Mouse (Mus musculus) retina, postnatal 1 day (tissue): ENCODE results near the gene Stxbp3.
"Not testable (repeated sequence)": the region's sequence is repeated elsewhere in the genome, so short reads cannot be mapped to it uniquely, and the experiment has no call there.

Experiments used
- DNase-seq: peaks from one replicate; pipeline ENCODE4 v3.0.0-alpha.2; 2012

Stxbp3 gene

GRCm38 (mm10) chr3:108840000-108840715 lies at the start of gene Stxbp3:
Gene Stxbp3 (minus strand): TSS chr3:108840526.
- DNase-seq, result peak; percentile 97

GRCm38 (mm10) chr3:108889908-108890307 lies 49.6 kb upstream of the Stxbp3 start, which contains the start of gene Fndc7:
Gene Fndc7 (minus strand): TSS chr3:108890008.
- no peak for DNase-seq

GRCm38 (mm10) chr3:108887618-108887975 lies 47.3 kb upstream of the Stxbp3 start:
- no peak for DNase-seq

GRCm38 (mm10) chr3:108886934-108887617 lies 46.8 kb upstream of the Stxbp3 start:
- DNase-seq, result no peak

- peak; percentile 88 for DNase-seq
These were observed 45.6 kb upstream of the Stxbp3 start for GRCm38 (mm10) chr3:108885686-108886530.

- no peak for DNase-seq
These were observed 44.5 kb upstream of the Stxbp3 start for GRCm38 (mm10) chr3:108884706-108885289.

- DNase-seq, result no peak
These were observed 42.7 kb upstream of the Stxbp3 start for GRCm38 (mm10) chr3:108883067-108883466.

GRCm38 (mm10) chr3:108881873-108882272 lies 41.5 kb upstream of the Stxbp3 start:
- DNase-seq, result not testable (repeated sequence)

GRCm38 (mm10) chr3:108880544-108881507 lies 40.5 kb upstream of the Stxbp3 start:
- DNase-seq, result no peak

GRCm38 (mm10) chr3:108879836-108880435 lies 39.6 kb upstream of the Stxbp3 start:
- no peak for DNase-seq

- peak; percentile 44 for DNase-seq
These were observed 38.8 kb upstream of the Stxbp3 start for GRCm38 (mm10) chr3:108879129-108879528.

GRCm38 (mm10) chr3:108870631-108871030 lies 30.3 kb upstream of the Stxbp3 start:
- no peak for DNase-seq

- no peak for DNase-seq
These were observed 27.1 kb upstream of the Stxbp3 start for GRCm38 (mm10) chr3:108867449-108867848.

GRCm38 (mm10) chr3:108865676-108866075 lies 25.4 kb upstream of the Stxbp3 start:
- DNase-seq, result no peak

- DNase-seq, result no peak
These were observed 24.8 kb upstream of the Stxbp3 start for GRCm38 (mm10) chr3:108865129-108865528.

GRCm38 (mm10) chr3:108863091-108863490 lies 22.8 kb upstream of the Stxbp3 start:
- no peak for DNase-seq

GRCm38 (mm10) chr3:108862282-108862681 lies 22.0 kb upstream of the Stxbp3 start:
- not testable (repeated sequence) for DNase-seq

GRCm38 (mm10) chr3:108860786-108861185 lies 20.5 kb upstream of the Stxbp3 start:
- no peak for DNase-seq

- DNase-seq, result peak; percentile 84
These were observed 18.0 kb upstream of the Stxbp3 start for GRCm38 (mm10) chr3:108858231-108858770.

- no peak for DNase-seq
These were observed 17.4 kb upstream of the Stxbp3 start for GRCm38 (mm10) chr3:108857714-108858113.

- DNase-seq, result no peak
These were observed 16.8 kb upstream of the Stxbp3 start for GRCm38 (mm10) chr3:108857124-108857470.
